Mouse (Mus musculus) activated CD4-positive, CD25-positive, alpha-beta regulatory T cell (primary cell): Measurements from ENCODE around the gene Tmbim7. TPM values are rescaled to one million over a fixed set of nuclear protein-coding genes. Genes with fewer than 3 reads are reported as not detected.

Experiments used
- polyA plus RNA-seq, 2 experiments: library from polyadenylated mRNA; unstranded; fragments of 100-300 nt; shearing (Covaris generic); gene quantifications; one replicate each; pipeline ENCODE4 v1.2.1; 2017

Tmbim7 gene
- polyA plus RNA-seq, result under 1 TPM in 1 of 2 experiments, not detected in 1; 0.90 TPM

GRCm38 (mm10) chr5:3650881-3651280 is at the start of gene Tmbim7:
TSS of gene Tmbim7 (plus strand) at chr5:3651181.

GRCm38 (mm10) chr5:3657085-3657484 is 6.1 kb downstream of the Tmbim7 start, which contains the start of gene Gatad1:
TSS of gene Gatad1 (minus strand) at chr5:3657185.

Other genes starting within 250 kb of the Tmbim7 start
- gene Fam133b, start 107.3 kb upstream of the Tmbim7 start, polyA plus RNA-seq, result 10 to 100 TPM; 28.9 to 36.0 TPM
- 1 to 10 TPM; 4.9 to 5.5 TPM for gene 1700109H08Rik, start 79.6 kb upstream of the Tmbim7 start, polyA plus RNA-seq
- gene Pex1, start 55.1 kb upstream of the Tmbim7 start, polyA plus RNA-seq, result 10 to 100 TPM in 1 of 2 experiments, 1 to 10 TPM in 1; 7.4 to 15.2 TPM
- 10 to 100 TPM; 18.9 to 32.7 TPM for gene Rbm48, start 54.6 kb upstream of the Tmbim7 start, polyA plus RNA-seq
- gene Gatad1, start 6.0 kb downstream of the Tmbim7 start, polyA plus RNA-seq, result 10 to 100 TPM; 31.0 to 36.7 TPM
- gene Ankib1, start 151.7 kb downstream of the Tmbim7 start, polyA plus RNA-seq, result 10 to 100 TPM; 35.1 to 52.6 TPM
- gene Krit1, start 152.0 kb downstream of the Tmbim7 start, polyA plus RNA-seq, result 10 to 100 TPM; 69.8 to 83.0 TPM
- under 1 TPM; 0.17 to 0.21 TPM for gene Lrrd1, start 194.0 kb downstream of the Tmbim7 start, polyA plus RNA-seq
- gene Mterf1a, start 242.8 kb downstream of the Tmbim7 start, polyA plus RNA-seq, result 10 to 100 TPM; 23.5 to 27.6 TPM